Mouse (Mus musculus) Patski (cell line): ENCODE results near the gene Anapc15. TPM values are rescaled to one million over a fixed set of nuclear protein-coding genes. Genes with fewer than 3 reads are reported as not detected.

Source experiments
- ATAC-seq: fragments of 100-300 bp; one replicate; pipeline ENCODE4 v1.8.0; 2021
- CTCF ChIA-PET: fragments of 350-600 bp; sonication (Branson Sonifier 250); formaldehyde crosslinking; loops from one replicate; lab custom pipeline; 2022; ENCODE audit warnings: inconsistent platforms; lab: Charles Lee
- POLR2A ChIA-PET: fragments of 350-600 bp; sonication (Branson Sonifier 250); formaldehyde crosslinking; loops from one replicate; lab custom pipeline; 2022; ENCODE audit warnings: antibody characterized with exemption, inconsistent platforms; lab: Charles Lee
- DNase-seq: peaks from one replicate; pipeline ENCODE4 v3.0.0-alpha.2; 2011; ENCODE audit warnings: low read depth, low spot score
- H3K27me3 ChIP-seq: fragments of 371-371 bp; one replicate; pipeline ENCODE4 v1.5.1; 2021
- CTCF ChIP-seq: fragments of 100-300 bp; IDR thresholded peaks from one replicate; pipeline ENCODE4 v1.5.1; 2021
- in situ Hi-C: fragments of 300-500 bp; cut with MboI; formaldehyde crosslinking; loops from 3 replicates; pipeline ENCODE4 v1.11.1; 2018; ENCODE audit warnings: low pct_unique_long_range_greater_than_20kb, mixed read lengths
- polyA plus RNA-seq: library from polyadenylated mRNA; unstranded; gene quantifications from one replicate; pipeline ENCODE4 v1.2.3, GENCODE M21; 2021

The Anapc15 gene
- polyA plus RNA-seq, 1 experiment from 2014 or later, result 36.4 TPM

DNA sequence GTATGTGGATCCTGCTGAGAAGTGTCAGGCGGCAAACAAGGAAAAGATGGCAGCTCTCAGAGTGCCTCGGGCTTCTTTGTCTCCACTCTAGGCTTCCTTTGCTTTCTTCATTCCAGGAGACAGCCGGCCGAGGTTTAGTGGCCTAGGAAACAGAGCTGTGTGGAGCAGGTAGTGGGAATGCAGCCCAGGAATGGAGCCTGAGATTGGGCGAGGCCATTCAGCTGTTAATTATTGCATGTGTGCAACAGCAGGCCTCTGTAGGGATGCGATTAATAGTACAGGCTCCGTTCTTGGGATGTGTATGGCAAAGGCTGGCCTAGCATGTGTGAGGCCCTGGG, 5.6 kb downstream of the Anapc15 start:
- in situ Hi-C loops, result no loop called here
- POLR2A ChIA-PET, result interaction anchor here (0.9 to 1.0 kb wide), 3 partner anchors 16 to 31 kb away, joined by 3 to 4 read pairs (median 3); partner anchors contain the start of gene Inppl1
- TF ChIP-seq CTCF, result no peak
- CTCF ChIA-PET, result interaction anchor here (1.0 to 2.5 kb wide), 2 partner anchors 13 to 27 kb away, joined by 3 to 7 read pairs; no protein-coding TSS in a partner anchor
- no peaks in the 10 kb centered on the region for H3K27me3 ChIP-seq
- DNase-seq (no peak), ATAC-seq (no peak)

DNA sequence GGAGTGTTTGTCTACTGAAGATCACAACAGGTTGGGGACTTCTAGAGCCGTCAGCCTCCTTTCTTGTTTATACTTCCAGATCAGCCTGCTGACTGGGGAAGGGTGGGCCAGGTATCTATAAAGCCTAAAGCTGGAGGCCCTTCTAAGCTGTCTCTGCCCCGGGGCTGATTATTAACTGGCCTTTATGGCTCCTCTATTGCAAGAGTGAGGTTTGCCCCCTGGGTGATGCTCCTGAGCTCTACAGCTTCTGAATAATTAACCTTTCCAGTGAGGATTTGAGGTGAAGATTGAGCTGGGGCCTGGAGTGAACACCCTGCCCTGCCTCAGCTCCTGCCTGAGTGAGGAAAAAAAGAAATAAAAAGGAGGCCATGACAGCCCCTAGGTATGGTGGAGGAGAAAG, 7.1 kb downstream of the Anapc15 start, which contains the start of gene Folr1:
Gene Folr1, minus strand, starts transcription at position 160 of the 400 bp plus-strand sequence.
- ChIA-PET POLR2A (interaction anchor here (1.3 kb wide), 1 partner anchor 32 kb away, joined by 4 read pairs; the partner anchor contains the start of gene Inppl1), CTCF (interaction anchor here (0.9 to 2.5 kb wide), 3 partner anchors 12 to 37 kb away, joined by 3 to 7 read pairs (median 4); no protein-coding TSS in a partner anchor)
- in situ Hi-C loops, result no loop called here
- no peak for TF ChIP-seq CTCF
- DNase-seq (no peak), ATAC-seq (no peak)
- H3K27me3 ChIP-seq, result no peaks in the 10 kb centered on the region

DNA sequence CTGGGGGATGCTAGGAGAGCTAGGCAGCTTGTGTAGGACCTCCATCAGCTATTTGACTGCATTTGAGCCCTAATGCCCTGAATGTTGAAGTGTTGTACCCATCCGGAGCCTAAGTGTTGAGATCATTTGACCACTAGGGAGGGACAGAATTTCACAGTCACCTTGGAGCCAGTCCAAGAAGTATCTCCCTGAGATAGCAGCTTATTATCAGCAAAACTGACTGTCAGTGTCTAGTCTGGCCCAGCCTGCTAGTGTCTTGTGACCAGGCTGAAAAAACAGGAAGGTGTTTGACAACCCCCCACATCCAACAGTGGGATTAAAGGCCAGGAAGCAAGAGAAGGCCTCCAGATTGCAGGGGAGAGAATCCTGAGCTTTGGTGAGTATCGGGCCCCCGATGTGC, 7.8 kb downstream of the Anapc15 start:
- no peak for TF ChIP-seq CTCF
- CTCF ChIA-PET, result interaction anchor here (0.6 to 2.5 kb wide), 4 partner anchors 9 to 36 kb away, joined by 3 to 7 read pairs (median 4); no protein-coding TSS in a partner anchor
- DNase-seq, result no peak
- no peaks in the 10 kb centered on the region for H3K27me3 ChIP-seq
- in situ Hi-C loops, result no loop called here
- ATAC-seq, result no peak
- POLR2A ChIA-PET, result interaction anchor here (1.3 kb wide), 1 partner anchor 33 kb away, joined by 4 read pairs; the partner anchor contains the start of gene Inppl1

DNA sequence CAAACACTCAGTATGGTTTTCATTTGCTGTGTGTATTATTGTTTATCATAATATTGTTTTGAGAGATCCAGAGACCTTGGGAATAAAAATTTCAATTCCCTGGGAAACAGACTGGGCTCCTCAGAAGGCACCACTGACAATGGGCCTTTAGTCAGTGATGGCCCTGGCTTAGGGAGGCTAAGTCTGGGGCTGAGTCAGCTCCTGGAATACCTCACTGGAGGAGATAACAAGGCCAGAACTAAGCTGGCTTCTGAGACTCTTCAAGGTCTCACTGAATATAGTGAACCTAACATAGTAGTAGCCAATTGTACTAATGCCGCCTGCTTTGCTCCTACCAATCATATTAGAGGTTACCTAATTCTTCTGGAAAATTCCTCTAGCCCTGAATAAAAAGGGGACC, 12.5 kb downstream of the Anapc15 start:
- ChIA-PET CTCF (interaction anchor here (1.4 kb wide), 1 partner anchor 10 kb away, joined by 4 read pairs; no protein-coding TSS in a partner anchor), POLR2A (no interaction called here)
- no peak for ATAC-seq
- TF ChIP-seq CTCF, result no peak
- in situ Hi-C loops, result no loop called here
- DNase-seq, result no peak
- no peaks in the 10 kb centered on the region for H3K27me3 ChIP-seq

DNA sequence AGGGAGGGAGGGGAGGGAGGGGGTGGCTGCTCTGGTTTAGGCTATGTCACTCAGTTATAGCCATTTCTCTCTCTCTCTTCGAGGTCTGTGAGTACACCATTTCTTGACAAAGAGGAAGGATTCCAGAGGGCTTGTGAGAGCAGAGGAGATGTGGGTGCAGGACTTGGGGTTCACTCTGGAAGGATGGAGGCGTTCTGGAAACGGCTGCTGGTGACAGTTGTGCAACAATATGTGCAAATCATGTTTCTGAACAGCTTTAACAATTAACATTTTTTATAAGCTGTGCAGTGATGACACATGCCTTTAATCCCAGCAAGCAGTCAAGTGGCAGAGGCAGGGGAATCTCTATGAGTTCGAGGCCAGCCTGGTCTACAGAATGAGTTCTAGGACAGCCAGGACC, 17.3 kb downstream of the Anapc15 start:
- DNase-seq, result no peak
- POLR2A ChIA-PET, result no interaction called here
- in situ Hi-C loops, result no loop called here
- TF ChIP-seq CTCF, result no peak
- ATAC-seq, result no peak
- CTCF ChIA-PET, result interaction anchor here (1.2 kb wide), 1 partner anchor 10 kb away, joined by 3 read pairs; no protein-coding TSS in a partner anchor
- H3K27me3 ChIP-seq, result no peaks in the 10 kb centered on the region

DNA sequence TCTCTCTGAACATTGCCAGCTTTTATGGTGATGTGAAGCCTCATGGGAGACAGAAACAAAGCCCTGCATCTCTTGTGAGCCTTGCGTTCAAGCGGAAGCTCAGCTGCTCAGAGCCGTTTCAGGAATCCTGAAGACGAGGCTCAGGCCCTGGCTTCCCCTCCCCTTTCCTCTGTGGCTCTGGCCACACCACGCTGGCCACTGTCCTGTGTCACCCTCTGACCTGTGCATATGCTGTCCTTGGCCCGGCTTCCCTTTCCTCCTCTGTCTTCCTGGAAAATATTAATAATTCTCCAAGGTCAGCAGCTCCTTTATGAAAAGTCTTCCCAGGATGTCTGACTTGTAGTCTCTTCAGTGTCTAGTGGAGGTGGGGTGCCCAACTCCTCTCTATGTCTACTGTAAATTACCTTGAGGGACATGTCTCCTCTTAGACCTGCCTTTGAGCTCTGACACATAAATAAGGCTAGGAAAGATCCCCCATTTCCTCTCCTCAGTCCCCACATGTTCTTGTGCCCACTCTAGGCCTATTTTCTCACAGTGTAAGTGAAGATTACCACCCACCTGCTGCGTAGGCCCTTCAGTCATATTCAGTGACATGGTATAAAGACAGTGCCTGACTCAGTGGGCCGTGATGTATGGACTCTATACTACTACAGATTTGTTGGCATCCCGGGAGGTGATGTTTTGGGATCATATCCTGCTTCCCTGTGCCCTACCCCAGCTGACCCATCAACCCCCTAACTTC, 19.1 kb downstream of the Anapc15 start:
- in situ Hi-C loops, result no loop called here
- no peaks in the 10 kb centered on the region for H3K27me3 ChIP-seq
- no peak for TF ChIP-seq CTCF
- ATAC-seq, result no peak
- no peak for DNase-seq
- ChIA-PET CTCF (interaction anchor here (1.0 to 1.9 kb wide), 3 partner anchors 10 to 16 kb away, joined by 3 to 7 read pairs (median 3); partner anchors contain the start of gene Folr1), POLR2A (interaction anchor here (0.6 kb wide), 1 partner anchor 21 kb away, joined by 3 read pairs; no protein-coding TSS in a partner anchor)

DNA sequence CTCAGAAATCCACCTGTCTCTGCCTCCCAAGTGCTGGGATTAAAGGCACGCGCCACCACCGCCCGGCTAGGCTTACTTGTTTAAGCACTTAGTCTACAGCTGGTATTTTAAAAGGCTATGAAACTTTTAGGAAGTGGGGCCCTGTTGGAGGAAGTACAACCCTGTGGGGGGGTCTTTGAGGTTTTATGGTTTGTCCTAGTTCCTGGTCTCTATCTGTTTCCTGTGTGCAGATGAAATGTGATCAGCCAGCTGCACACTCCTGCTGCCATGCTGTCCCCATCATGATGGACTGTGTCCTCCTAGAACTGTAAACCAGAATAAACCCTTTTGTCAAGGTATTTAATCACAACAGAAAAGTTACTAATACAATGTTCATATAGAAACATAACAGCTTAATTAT, 20.6 kb downstream of the Anapc15 start:
- TF ChIP-seq CTCF, result no peak
- ChIA-PET CTCF (interaction anchor here (0.9 kb wide), 1 partner anchor 9 kb away, joined by 3 read pairs; no protein-coding TSS in a partner anchor), POLR2A (no interaction called here)
- ATAC-seq, result no peak
- in situ Hi-C loops, result no loop called here
- DNase-seq, result no peak
- H3K27me3 ChIP-seq, result no peaks in the 10 kb centered on the region

DNA sequence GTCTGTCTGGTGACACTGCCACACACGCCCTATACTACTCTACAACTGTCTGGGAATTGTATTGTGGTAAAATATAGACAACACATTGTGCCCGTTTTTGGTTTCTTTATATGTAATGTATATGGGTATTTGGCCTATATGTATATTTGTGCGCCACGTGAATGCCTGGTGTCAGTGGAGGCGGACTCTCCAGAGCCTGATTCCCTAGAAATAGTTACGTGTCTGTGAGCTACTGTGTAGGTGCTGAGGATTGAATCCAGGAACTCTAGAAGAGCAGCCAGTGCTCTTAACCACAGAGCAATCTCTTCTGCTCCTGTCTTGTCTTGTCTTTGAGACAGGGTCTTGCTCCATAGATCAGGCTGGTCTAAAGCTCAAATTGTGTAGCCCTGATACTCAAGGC, 22.8 kb downstream of the Anapc15 start:
- ChIA-PET POLR2A (no interaction called here), CTCF (interaction anchor here (1.4 kb wide), 1 partner anchor 10 kb away, joined by 4 read pairs; no protein-coding TSS in a partner anchor)
- in situ Hi-C loops, result no loop called here
- no peak for ATAC-seq
- TF ChIP-seq CTCF, result no peak
- DNase-seq, result no peak
- no peaks in the 10 kb centered on the region for H3K27me3 ChIP-seq

DNA sequence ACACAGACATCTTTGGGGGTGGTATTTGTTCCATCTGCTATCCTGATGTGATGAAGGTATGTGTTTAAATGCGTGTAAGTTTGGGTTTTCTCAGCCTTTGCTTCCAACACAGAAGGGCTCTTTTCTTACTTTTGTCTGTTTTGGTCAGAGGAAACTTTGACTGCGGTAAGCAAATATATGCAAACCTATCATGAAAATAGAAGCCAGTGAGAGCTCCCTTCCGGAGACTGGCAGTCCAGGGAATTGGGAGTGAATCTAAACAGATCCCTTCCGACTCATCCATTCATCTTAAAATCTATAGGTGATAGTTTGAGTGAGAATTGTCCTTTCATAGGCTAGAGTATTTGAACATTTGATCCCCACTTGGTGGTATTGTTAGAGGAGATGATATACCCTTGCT, 24.9 kb downstream of the Anapc15 start:
- H3K27me3 ChIP-seq, result no peaks in the 10 kb centered on the region
- POLR2A ChIA-PET, result no interaction called here
- in situ Hi-C loops, result no loop called here
- CTCF ChIA-PET, result no interaction called here
- DNase-seq (no peak), ATAC-seq (no peak)
- no peak for TF ChIP-seq CTCF

DNA sequence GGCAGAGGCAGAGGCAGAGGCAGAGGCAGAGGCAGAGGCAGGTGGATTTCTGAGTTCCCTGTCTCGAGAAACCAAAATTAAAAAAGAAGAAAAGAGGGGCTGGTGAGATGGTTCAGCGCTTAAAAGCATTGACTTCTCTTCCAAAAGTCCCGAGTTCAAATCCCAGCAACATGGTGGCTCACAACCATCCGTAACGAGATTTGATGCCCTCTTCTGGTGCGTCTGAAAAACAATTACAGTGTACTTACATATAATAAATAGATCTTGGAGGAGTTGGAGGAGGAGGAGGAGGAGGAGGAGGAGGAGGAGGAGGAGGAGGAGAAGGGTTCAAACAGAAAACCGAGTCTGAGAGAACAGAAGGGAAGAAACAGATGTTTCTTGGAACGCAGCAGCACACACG, 32.2 kb downstream of the Anapc15 start:
- ChIA-PET POLR2A (interaction anchor here (1.0 kb wide), 1 partner anchor 59 kb away, joined by 3 read pairs; no protein-coding TSS in a partner anchor), CTCF (no interaction called here)
- no peaks in the 10 kb centered on the region for H3K27me3 ChIP-seq
- no peak for TF ChIP-seq CTCF
- in situ Hi-C loops, result no loop called here
- DNase-seq (no peak), ATAC-seq (no peak)
